Mouse (Mus musculus) cerebellum, postnatal 4 days (tissue): ENCODE measurements around the gene Gm20828.
"Not testable (repeated sequence)": the region's sequence is repeated elsewhere in the genome, so short reads cannot be mapped to it uniquely, and the experiment has no call there.

ENCODE experiments used
- DNase-seq, 2 experiments: peaks; one replicate each; pipeline ENCODE4 v3.0.0; 2022; ENCODE audit warnings: low spot score in 2 of 2, mixed read lengths in 1 of 2

The Gm20828 gene

GRCm38 (mm10) chrY:11199274-11199673, at the start of gene Gm20828:
Gene Gm20828 (minus strand): TSS chrY:11199374.
- not testable (repeated sequence) for DNase-seq
